Mouse (Mus musculus) gastrocnemius, adult 2 months (tissue): ENCODE data around the gene Abhd15. TPM values are rescaled to one million over a fixed set of nuclear protein-coding genes. Genes with fewer than 3 reads are reported as not detected.

ENCODE experiments used
- DNase-seq: peaks from one replicate; pipeline ENCODE4 v3.0.0; 2022
- H3K27ac ChIP-seq: fragments of 200-600 bp; 2 replicates; pipeline ENCODE4 v1.8.1; 2022; ENCODE audit warnings: mild to moderate bottlenecking
- H3K4me3 ChIP-seq: fragments of 200-600 bp; 2 replicates; pipeline ENCODE4 v1.8.1; 2022; ENCODE audit warnings: mild to moderate bottlenecking, moderate library complexity
- CTCF ChIP-seq: fragments of 200-600 bp; IDR thresholded peaks from 2 replicates; pipeline ENCODE4 v1.8.1; 2022; ENCODE audit warnings: antibody characterized with exemption, mild to moderate bottlenecking, moderate library complexity
- intact Hi-C: fragments of 180-260 bp; cut with DNase I; formaldehyde crosslinking; loops from one replicate; pipeline ENCODE4 v1.15.1; 2025
- total RNA-seq, 2 experiments: library from RNA; stranded (reverse); gene quantifications; 2 replicates each; pipeline ENCODE4 v1.2.3; 2021

Abhd15 gene
- total RNA-seq, 2 experiments from 2014 or later: 0.18 to 0.50 TPM

- intact Hi-C loops: loop anchor here (5.0 to 10.0 kb wide), 2 partner anchors 126 to 401 kb away; no protein-coding TSS in a partner anchor
- Histone ChIP-seq H3K4me3 (no peak overlapping the region), H3K27ac (no peak overlapping the region)
- DNase-seq: no peak
- TF ChIP-seq CTCF: no peak
Measured at GRCm38 (mm10) chr11:77506273-77506672, 8.6 kb upstream of the Abhd15 start.

- no peak for DNase-seq
- H3K4me3 ChIP-seq: no peak overlapping the region
- no peak for TF ChIP-seq CTCF
- H3K27ac ChIP-seq: no peak overlapping the region
- intact Hi-C loops: loop anchor here (5.0 to 10.0 kb wide), 2 partner anchors 125 to 402 kb away; no protein-coding TSS in a partner anchor
Measured at GRCm38 (mm10) chr11:77506941-77507340, 8.0 kb upstream of the Abhd15 start.

GRCm38 (mm10) chr11:77507426-77507825 is 7.5 kb upstream of the Abhd15 start:
- no peak for TF ChIP-seq CTCF
- intact Hi-C loops: loop anchor here (5.0 to 10.0 kb wide), 2 partner anchors 125 to 403 kb away; no protein-coding TSS in a partner anchor
- DNase-seq: no peak
- Histone ChIP-seq H3K27ac (0 out of 2 replicates have a peak overlapping the region, but pooled peaks have one; percentile 70), H3K4me3 (no peak overlapping the region)

GRCm38 (mm10) chr11:77508068-77509021 is 6.6 kb upstream of the Abhd15 start:
- no peak for TF ChIP-seq CTCF
- Histone ChIP-seq H3K27ac (peak overlapping the region; percentile 70), H3K4me3 (peak overlapping the region; percentile 81)
- DNase-seq: peak; percentile 91
- intact Hi-C loops: loop anchor here (5.0 to 10.0 kb wide), 2 partner anchors 124 to 404 kb away; no protein-coding TSS in a partner anchor

GRCm38 (mm10) chr11:77511336-77511735 is 3.6 kb upstream of the Abhd15 start:
- no peak for TF ChIP-seq CTCF
- no peak for DNase-seq
- no peak overlapping the region for H3K4me3 ChIP-seq
- intact Hi-C loops: loop anchor here (5.0 to 10.0 kb wide), 2 partner anchors 96 to 283 kb away; partner anchors contain the start of gene Taok1
- H3K27ac ChIP-seq: no peak overlapping the region

GRCm38 (mm10) chr11:77512891-77513810 is 1.8 kb upstream of the Abhd15 start:
- Histone ChIP-seq H3K27ac (peak overlapping the region; percentile 94), H3K4me3 (peak overlapping the region; percentile 82)
- 0 out of 2 replicates have a peak, but pooled peaks have one; percentile 5 for TF ChIP-seq CTCF
- peak; percentile 93 for DNase-seq
- intact Hi-C loops: loop anchor here (5.0 to 10.0 kb wide), 2 partner anchors 94 to 282 kb away; partner anchors contain the start of gene Taok1

GRCm38 (mm10) chr11:77513811-77514170 is 1.1 kb upstream of the Abhd15 start:
- no peak for DNase-seq
- Histone ChIP-seq H3K27ac (peak overlapping the region; percentile 94), H3K4me3 (peak overlapping the region; percentile 82)
- intact Hi-C loops: loop anchor here (5.0 to 10.0 kb wide), 2 partner anchors 94 to 281 kb away; partner anchors contain the start of gene Taok1
- no peak for TF ChIP-seq CTCF

- H3K27ac ChIP-seq: peak overlapping the region; percentile 94
- H3K4me3 ChIP-seq: peak overlapping the region; percentile 82
- TF ChIP-seq CTCF: no peak
- no peak for DNase-seq
- intact Hi-C loops: loop anchor here (5.0 to 10.0 kb wide), 2 partner anchors 93 to 280 kb away; partner anchors contain the start of gene Taok1
Measured at GRCm38 (mm10) chr11:77514281-77514831, 565 bp upstream of the Abhd15 start.

- no peak for TF ChIP-seq CTCF
Measured at GRCm38 (mm10) chr11:77515637-77516552, 974 bp downstream of the Abhd15 start, which contains the start of gene Trp53i13. Gene Trp53i13 (minus strand): TSS chr11:77515980.

GRCm38 (mm10) chr11:77516553-77517425 is 1.9 kb downstream of the Abhd15 start:
- DNase-seq: no peak
- H3K4me3 ChIP-seq: no peak overlapping the region
- H3K27ac ChIP-seq: no peak overlapping the region
- intact Hi-C loops: loop anchor here (10.0 kb wide), 1 partner anchor 278 kb away; no protein-coding TSS in a partner anchor
- TF ChIP-seq CTCF: no peak

More at GRCm38 (mm10) chr11:77515637-77516552, 974 bp downstream of the Abhd15 start, which contains the start of gene Trp53i13:
- Histone ChIP-seq H3K27ac (peak within 1 kb of the TSS; percentile 94), H3K4me3 (peak within 1 kb of the TSS; percentile 82)
- no peak for DNase-seq
- intact Hi-C loops: loop anchor here (10.0 kb wide), 1 partner anchor 279 kb away; no protein-coding TSS in a partner anchor
